Mouse (Mus musculus): ENCODE results near the gene Styx.

The Styx gene

GRCm38 (mm10) chr14:45438931-45439275, 88.0 kb downstream of the Styx start:
- no peak for DNase-seq (ENCODE audit: low read depth, low spot score)

- no peak for DNase-seq (ENCODE audit: low read depth, low spot score)
These were observed 88.5 kb downstream of the Styx start for GRCm38 (mm10) chr14:45439387-45439786.

GRCm38 (mm10) chr14:45441291-45441690, 90.4 kb downstream of the Styx start:
- DNase-seq (ENCODE audit: low read depth, low spot score) = no peak

GRCm38 (mm10) chr14:45442781-45443560, 92.1 kb downstream of the Styx start:
- no peak for DNase-seq (ENCODE audit: low read depth, low spot score)

- no peak for DNase-seq (ENCODE audit: low read depth, low spot score)
These were observed 94.0 kb downstream of the Styx start for GRCm38 (mm10) chr14:45444870-45445269.

GRCm38 (mm10) chr14:45445445-45445844, 94.6 kb downstream of the Styx start:
- DNase-seq (ENCODE audit: low read depth, low spot score) = no peak

GRCm38 (mm10) chr14:45446777-45447176, 95.9 kb downstream of the Styx start:
- DNase-seq (ENCODE audit: low read depth, low spot score) = no peak

GRCm38 (mm10) chr14:45451090-45451489, 100.2 kb downstream of the Styx start:
- DNase-seq (ENCODE audit: low read depth, low spot score) = no peak

- DNase-seq (ENCODE audit: low read depth, low spot score) = no peak
These were observed 101.3 kb downstream of the Styx start for GRCm38 (mm10) chr14:45452148-45452547.

- no peak for DNase-seq (ENCODE audit: low read depth, low spot score)
These were observed 102.1 kb downstream of the Styx start for GRCm38 (mm10) chr14:45452861-45453512.

GRCm38 (mm10) chr14:45453538-45454233, 102.8 kb downstream of the Styx start:
- DNase-seq (ENCODE audit: low read depth, low spot score) = no peak

- no peak for DNase-seq (ENCODE audit: low read depth, low spot score)
These were observed 105.0 kb downstream of the Styx start for GRCm38 (mm10) chr14:45455651-45456501.

GRCm38 (mm10) chr14:45456502-45456846, 105.6 kb downstream of the Styx start:
- no peak for DNase-seq (ENCODE audit: low read depth, low spot score)

- DNase-seq (ENCODE audit: low read depth, low spot score) = no peak
These were observed 106.1 kb downstream of the Styx start for GRCm38 (mm10) chr14:45457003-45457402.

GRCm38 (mm10) chr14:45459877-45460276, 109.0 kb downstream of the Styx start:
- no peak for DNase-seq (ENCODE audit: low read depth, low spot score)

- DNase-seq (ENCODE audit: low read depth, low spot score) = no peak
These were observed 109.6 kb downstream of the Styx start for GRCm38 (mm10) chr14:45460491-45460890.

GRCm38 (mm10) chr14:45461945-45462344, 111.1 kb downstream of the Styx start:
- DNase-seq (ENCODE audit: low read depth, low spot score) = no peak

- no peak for DNase-seq (ENCODE audit: low read depth, low spot score)
These were observed 111.5 kb downstream of the Styx start for GRCm38 (mm10) chr14:45462374-45462773.

GRCm38 (mm10) chr14:45462875-45463475, 112.1 kb downstream of the Styx start:
- DNase-seq (ENCODE audit: low read depth, low spot score) = no peak

GRCm38 (mm10) chr14:45463599-45463998, 112.7 kb downstream of the Styx start:
- no peak for DNase-seq (ENCODE audit: low read depth, low spot score)

Measured in telencephalon, adult 2 months (tissue).